Mouse (Mus musculus) ES-CJ7 (cell line): ENCODE measurements around the gene Strn4.
A peak's percentile ranks its signal among the peaks of the same experiment; 100 is the strongest.

ENCODE experiments used
- DNase-seq: peaks from one replicate; pipeline ENCODE4 v3.0.0; 2011; ENCODE audit warnings: low read depth, low spot score

Strn4 gene

DNA sequence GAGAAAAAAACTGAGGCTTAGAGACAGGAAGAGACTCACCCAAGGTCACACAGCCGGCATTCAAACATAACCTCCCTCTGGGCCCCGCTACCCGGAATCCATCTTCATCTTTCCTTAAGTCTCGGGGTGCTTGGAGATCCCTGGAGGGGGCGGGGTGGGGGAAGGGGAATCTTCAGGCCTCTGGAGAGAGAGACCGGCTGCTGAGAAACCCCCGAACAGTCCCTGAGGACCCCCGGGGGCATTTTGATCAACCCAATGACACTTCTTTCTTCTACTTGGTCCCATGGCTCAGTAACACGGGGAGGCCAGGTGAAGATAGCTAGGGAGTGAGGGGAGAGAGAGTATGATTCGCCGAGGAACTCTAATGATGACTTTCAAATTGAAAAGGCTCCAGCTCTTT lies 60.3 kb downstream of the Strn4 start:
- no peak for DNase-seq

DNA sequence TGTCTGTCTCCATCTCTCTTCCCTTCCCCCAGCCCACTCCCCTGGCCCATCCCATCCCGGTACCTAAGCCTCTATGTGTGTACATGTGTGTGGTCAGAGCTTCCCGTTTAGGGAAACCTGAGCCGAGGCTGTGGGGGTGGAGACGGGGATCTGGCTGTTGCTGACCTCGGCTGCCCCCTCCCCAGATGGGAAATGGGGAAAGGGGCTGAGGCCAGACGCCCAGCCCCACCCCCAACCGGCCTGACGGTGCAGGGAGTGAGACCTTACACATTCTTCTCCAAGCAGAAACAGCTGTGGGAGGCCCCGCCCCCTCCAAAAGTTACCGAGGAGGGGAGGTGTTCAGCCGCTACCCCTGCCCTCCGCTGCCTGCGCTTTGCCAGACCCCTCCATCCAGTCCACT lies 60.9 kb downstream of the Strn4 start:
- peak; percentile 43 for DNase-seq

GRCm38 (mm10) chr7:16877717-16878116 lies 62.0 kb downstream of the Strn4 start:
- no peak for DNase-seq

DNA sequence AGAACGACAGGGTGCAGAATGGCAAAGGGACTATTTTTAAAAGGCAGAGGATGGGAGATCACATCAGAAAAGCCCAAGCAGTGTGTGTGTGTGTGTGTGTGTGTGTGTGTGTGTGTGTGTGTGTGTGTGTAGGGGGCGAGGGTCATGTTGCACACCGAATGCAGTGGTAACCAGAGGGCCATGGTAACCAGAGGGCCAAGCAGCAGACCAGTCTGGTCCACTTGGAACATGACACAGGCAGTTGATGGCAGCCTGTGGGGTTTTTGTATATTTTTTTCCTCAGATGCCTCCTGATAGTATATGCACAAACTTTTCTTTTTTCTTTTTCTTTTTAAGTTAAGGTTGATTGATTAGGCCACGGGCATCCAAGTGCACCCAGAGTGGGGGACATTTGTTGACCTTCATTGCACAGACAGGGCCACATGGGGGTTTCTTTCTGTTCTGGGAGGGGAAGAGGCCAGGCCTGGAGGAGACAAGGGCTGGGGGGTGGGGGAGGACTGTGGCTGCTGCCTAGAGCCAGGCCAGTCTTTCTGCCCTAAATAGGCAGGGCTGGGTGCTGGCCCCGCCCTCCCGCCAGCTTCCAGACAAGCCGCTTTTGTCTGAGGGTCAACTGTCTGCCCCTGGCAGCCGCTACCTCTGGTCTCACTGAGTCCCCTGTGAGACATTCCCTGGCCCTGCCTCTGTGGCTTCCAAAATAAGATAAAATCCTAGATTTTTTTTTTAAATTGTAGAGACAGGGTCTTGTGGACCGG lies 64.3 kb downstream of the Strn4 start:
- DNase-seq: peak; percentile 70

GRCm38 (mm10) chr7:16880615-16881014 lies 64.9 kb downstream of the Strn4 start:
- peak; percentile 63 for DNase-seq

DNA sequence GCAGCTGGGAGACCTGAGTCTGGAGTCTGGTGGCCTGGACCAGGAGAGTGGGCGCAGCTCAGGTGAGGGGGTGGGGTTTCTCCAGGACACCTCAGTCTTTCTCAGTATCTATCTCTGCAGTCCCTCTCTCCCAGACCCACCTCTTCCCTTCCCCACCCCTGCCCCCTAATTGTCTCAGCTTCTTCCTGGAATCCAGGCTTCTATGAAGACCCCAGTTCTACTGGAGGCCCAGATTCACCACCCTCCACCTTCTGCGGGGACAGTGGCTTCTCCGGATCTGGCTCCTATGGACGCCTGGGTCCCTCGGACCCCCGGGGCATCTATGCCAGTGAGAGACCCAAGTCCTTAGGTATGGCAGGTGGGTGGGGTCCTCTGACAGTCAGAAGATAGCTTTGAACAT lies 67.5 kb downstream of the Strn4 start:
- no peak for DNase-seq

DNA sequence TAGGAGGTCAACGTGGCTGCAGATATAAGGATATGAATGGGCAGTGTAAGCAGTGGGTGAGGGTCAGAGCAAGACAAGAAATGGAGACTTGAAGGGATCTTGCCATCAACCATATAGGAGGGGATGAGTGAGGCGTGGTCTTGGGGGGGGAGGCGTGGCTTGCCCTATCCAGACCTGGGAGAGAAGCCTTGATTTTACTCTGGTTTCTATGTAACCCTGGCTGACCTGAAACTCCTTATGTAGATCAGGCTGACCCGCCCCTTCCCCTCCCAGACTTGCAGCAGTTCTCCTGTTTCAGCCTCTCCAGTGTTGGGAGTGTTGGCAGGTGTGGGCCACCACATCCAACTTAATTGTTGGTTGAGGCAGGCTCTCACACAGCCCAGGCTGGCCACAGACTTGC lies 68.6 kb downstream of the Strn4 start:
- no peak for DNase-seq

DNA sequence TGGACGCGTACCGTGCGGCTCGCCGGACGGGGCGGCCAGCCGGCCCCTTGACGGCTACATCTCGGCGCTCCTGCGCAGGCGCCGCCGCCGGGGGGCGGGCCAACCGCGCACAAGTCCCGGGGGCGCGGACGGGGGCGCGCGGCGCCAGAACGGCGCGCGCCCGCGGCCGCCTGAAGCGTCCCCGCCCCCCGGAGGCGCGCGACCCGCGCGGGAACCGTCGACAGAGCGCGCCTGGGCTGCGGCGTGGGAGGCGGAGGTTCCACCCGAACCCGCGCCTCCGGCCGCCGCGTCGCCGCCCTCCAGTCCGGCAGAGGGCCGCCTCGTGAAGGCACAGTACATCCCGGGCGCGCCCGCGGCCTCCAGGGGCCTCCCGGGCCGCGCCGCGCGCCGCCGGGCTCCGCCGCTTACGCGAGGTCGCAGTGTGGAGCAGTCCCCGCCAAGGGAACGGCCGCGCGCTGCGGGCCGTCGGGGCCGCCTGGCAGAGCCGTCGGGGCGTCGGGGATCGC lies 69.6 kb downstream of the Strn4 start:
- DNase-seq: peak; percentile 43

- no peak for DNase-seq
Observed at GRCm38 (mm10) chr7:16885905-16886304, 70.2 kb downstream of the Strn4 start.
